Mouse (Mus musculus): Measurements from ENCODE around the gene Nbea. TPM values are rescaled to one million over a fixed set of nuclear protein-coding genes. Genes with fewer than 3 reads are reported as not detected.

Gene Nbea
- polyA plus RNA-seq, 1 experiment from 2014 or later = 6.4 TPM

GRCm38 (mm10) chr3:55788621-55789201 lies 394.8 kb downstream of the Nbea start:
- 44% methylated on average over 5 of the region's 5 CpGs for WGBS
- H3K9ac ChIP-seq (replicated peaks; ENCODE audit: low read length) = no peak overlapping the region
- ATAC-seq (ENCODE audit: low FRiP score, low TSS enrichment) = no peak
- 0 out of 2 replicates have a peak, but pooled peaks cover 8% of the 10 kb centered on the region for H3K4me1 ChIP-seq (ENCODE audit: insufficient read depth, low read length)
- no peak overlapping the region for H3K4me2 ChIP-seq (replicated peaks; ENCODE audit: low read depth, low read length)
- H3K4me3 ChIP-seq (ENCODE audit: low read length) = no peak overlapping the region
- H3K27ac ChIP-seq (ENCODE audit: low read length) = no peak overlapping the region
- H3K9me3 ChIP-seq (ENCODE audit: low read length) = no peaks in the 10 kb centered on the region
- peaks cover 31% of the 10 kb centered on the region for H3K27me3 ChIP-seq (ENCODE audit: insufficient read depth, low read length)
- H3K36me3 ChIP-seq (ENCODE audit: insufficient read depth, low read length) = no peaks in the 10 kb centered on the region

GRCm38 (mm10) chr3:55788214-55788586 lies 395.3 kb downstream of the Nbea start:
- no peak for ATAC-seq (ENCODE audit: low FRiP score, low TSS enrichment)
- H3K27me3 ChIP-seq (ENCODE audit: insufficient read depth, low read length) = peaks cover 36% of the 10 kb centered on the region
- no peak overlapping the region for H3K27ac ChIP-seq (ENCODE audit: low read length)
- WGBS = 26% methylated on average over 4 of the region's 4 CpGs
- H3K9ac ChIP-seq (replicated peaks; ENCODE audit: low read length) = no peak overlapping the region
- H3K4me1 ChIP-seq (ENCODE audit: insufficient read depth, low read length) = peaks cover 13% of the 10 kb centered on the region; the same call in 1 of the 2 replicates
- no peaks in the 10 kb centered on the region for H3K9me3 ChIP-seq (ENCODE audit: low read length)
- peak overlapping the region; percentile 71 for H3K4me2 ChIP-seq (replicated peaks; ENCODE audit: low read depth, low read length)
- H3K36me3 ChIP-seq (ENCODE audit: insufficient read depth, low read length) = no peaks in the 10 kb centered on the region
- H3K4me3 ChIP-seq (ENCODE audit: low read length) = peak overlapping the region; percentile 52

DNA sequence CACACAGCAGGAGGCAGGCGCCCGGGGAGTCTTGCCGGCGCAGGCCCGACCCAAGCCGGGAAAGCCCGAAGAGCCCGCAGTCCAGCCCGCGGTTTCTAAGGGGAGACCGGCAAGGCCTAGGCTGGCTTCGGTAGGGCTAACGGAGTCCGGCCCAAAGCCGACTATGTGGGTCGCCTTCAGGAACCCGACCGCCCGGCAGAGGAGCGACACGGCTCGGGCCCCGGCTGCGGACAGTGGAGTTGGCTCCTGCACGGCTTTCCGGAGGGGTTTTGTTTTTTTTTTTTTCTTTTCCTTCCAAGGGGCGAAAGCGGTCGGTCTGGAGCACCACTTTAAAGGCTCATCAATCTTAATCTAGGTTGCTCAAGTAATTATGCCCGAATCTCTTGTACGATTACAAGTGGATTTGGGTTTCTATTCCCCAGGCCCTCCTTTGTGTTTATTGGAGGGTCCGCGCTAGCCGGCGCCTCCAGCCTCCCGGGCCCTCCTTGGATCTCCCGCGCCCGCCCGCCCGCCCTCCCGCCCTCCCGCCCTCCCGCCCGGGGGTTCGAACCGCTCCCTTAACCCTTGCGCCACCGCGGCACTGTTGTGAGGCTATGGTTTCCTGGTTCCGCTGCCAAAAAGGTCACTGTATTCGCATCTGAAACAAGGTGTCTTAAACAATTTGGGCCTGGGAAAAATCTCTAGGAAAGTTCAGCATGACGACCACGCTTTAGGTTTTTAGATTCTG lies 395.9 kb downstream of the Nbea start:
- H3K9me3 ChIP-seq (ENCODE audit: low read length) = no peaks in the 10 kb centered on the region
- H3K27me3 ChIP-seq (ENCODE audit: insufficient read depth, low read length) = peaks cover 41% of the 10 kb centered on the region
- no peaks in the 10 kb centered on the region for H3K36me3 ChIP-seq (ENCODE audit: insufficient read depth, low read length)
- WGBS = 2% methylated on average over 54 of the region's 54 CpGs
- peak overlapping the region; percentile 71 for H3K4me2 ChIP-seq (replicated peaks; ENCODE audit: low read depth, low read length)
- H3K4me1 ChIP-seq (ENCODE audit: insufficient read depth, low read length) = peaks cover 19% of the 10 kb centered on the region; the same call in 1 of the 2 replicates
- ATAC-seq (ENCODE audit: low FRiP score, low TSS enrichment) = peak; percentile 75; the same call in 1 of the 2 replicates
- peak overlapping the region; percentile 62 for H3K9ac ChIP-seq (replicated peaks; ENCODE audit: low read length)
- peak overlapping the region; percentile 52 for H3K4me3 ChIP-seq (ENCODE audit: low read length)
- H3K27ac ChIP-seq (ENCODE audit: low read length) = no peak overlapping the region

DNA sequence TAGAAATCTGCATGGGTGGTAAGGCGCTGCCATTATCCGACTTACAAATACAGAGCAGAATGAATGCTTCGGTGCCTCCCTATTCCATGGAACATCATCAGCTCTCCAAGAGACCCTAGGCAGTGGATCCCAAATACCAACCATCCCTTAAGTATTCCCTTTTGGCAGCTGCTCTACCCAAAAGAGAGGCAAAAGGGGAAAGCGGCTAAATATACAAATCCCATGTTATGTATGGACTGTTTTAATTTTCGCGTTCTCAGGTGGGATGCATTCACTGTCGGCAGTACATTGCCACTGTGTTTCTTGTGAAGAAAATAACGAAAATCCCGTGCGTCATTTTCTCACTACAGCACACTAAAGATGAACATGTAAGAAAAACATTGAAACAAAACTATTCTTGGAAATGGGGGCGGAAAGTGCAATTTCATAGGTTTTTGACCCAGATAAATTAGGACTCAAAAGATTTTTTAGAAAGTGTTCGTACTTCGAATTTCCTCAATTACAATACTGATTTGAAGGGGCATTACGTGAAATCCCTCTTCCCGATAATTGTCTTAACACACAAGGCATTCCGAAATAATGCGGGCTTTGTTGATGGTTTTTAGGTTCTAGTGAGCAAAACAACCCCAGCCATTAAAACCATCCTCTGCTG lies 396.5 kb downstream of the Nbea start:
- H3K27ac ChIP-seq (ENCODE audit: low read length) = no peak overlapping the region
- H3K9ac ChIP-seq (replicated peaks; ENCODE audit: low read length) = peak overlapping the region; percentile 62
- WGBS = 22% methylated on average over 17 of the region's 17 CpGs
- H3K4me3 ChIP-seq (ENCODE audit: low read length) = peak overlapping the region; percentile 52
- no peaks in the 10 kb centered on the region for H3K9me3 ChIP-seq (ENCODE audit: low read length)
- no peak for ATAC-seq (ENCODE audit: low FRiP score, low TSS enrichment)
- H3K36me3 ChIP-seq (ENCODE audit: insufficient read depth, low read length) = no peaks in the 10 kb centered on the region
- peaks cover 46% of the 10 kb centered on the region for H3K27me3 ChIP-seq (ENCODE audit: insufficient read depth, low read length)
- peak overlapping the region; percentile 71 for H3K4me2 ChIP-seq (replicated peaks; ENCODE audit: low read depth, low read length)
- H3K4me1 ChIP-seq (ENCODE audit: insufficient read depth, low read length) = peaks cover 25% of the 10 kb centered on the region

GRCm38 (mm10) chr3:55785981-55786725 lies 397.3 kb downstream of the Nbea start:
- 38% methylated on average over 3 of the region's 3 CpGs for WGBS
- peaks cover 25% of the 10 kb centered on the region for H3K4me1 ChIP-seq (ENCODE audit: insufficient read depth, low read length)
- H3K9ac ChIP-seq (replicated peaks; ENCODE audit: low read length) = no peak overlapping the region
- peaks cover 54% of the 10 kb centered on the region for H3K27me3 ChIP-seq (ENCODE audit: insufficient read depth, low read length)
- no peak overlapping the region for H3K4me3 ChIP-seq (ENCODE audit: low read length)
- H3K9me3 ChIP-seq (ENCODE audit: low read length) = no peaks in the 10 kb centered on the region
- no peaks in the 10 kb centered on the region for H3K36me3 ChIP-seq (ENCODE audit: insufficient read depth, low read length)
- no peak for ATAC-seq (ENCODE audit: low FRiP score, low TSS enrichment)
- no peak overlapping the region for H3K27ac ChIP-seq (ENCODE audit: low read length)
- H3K4me2 ChIP-seq (replicated peaks; ENCODE audit: low read depth, low read length) = no peak overlapping the region

- Histone ChIP-seq H3K9me3 (ENCODE audit: low read length) (no peaks in the 10 kb centered on the region), H3K27me3 (ENCODE audit: insufficient read depth, low read length) (peaks cover 61% of the 10 kb centered on the region), H3K9ac (replicated peaks; ENCODE audit: low read length) (no peak overlapping the region), H3K4me2 (replicated peaks; ENCODE audit: low read depth, low read length) (no peak overlapping the region), H3K27ac (ENCODE audit: low read length) (no peak overlapping the region), H3K4me1 (ENCODE audit: insufficient read depth, low read length) (peaks cover 30% of the 10 kb centered on the region), H3K36me3 (ENCODE audit: insufficient read depth, low read length) (no peaks in the 10 kb centered on the region), H3K4me3 (ENCODE audit: low read length) (no peak overlapping the region)
- no peak for ATAC-seq (ENCODE audit: low FRiP score, low TSS enrichment)
- WGBS = 70% methylated on average over 4 of the region's 4 CpGs
Observed at GRCm38 (mm10) chr3:55785266-55785980, 398.1 kb downstream of the Nbea start.

GRCm38 (mm10) chr3:55784101-55784500 lies 399.4 kb downstream of the Nbea start:
- ATAC-seq (ENCODE audit: low FRiP score, low TSS enrichment) = no peak
- no peaks in the 10 kb centered on the region for H3K36me3 ChIP-seq (ENCODE audit: insufficient read depth, low read length)
- peaks cover 33% of the 10 kb centered on the region for H3K4me1 ChIP-seq (ENCODE audit: insufficient read depth, low read length)
- H3K4me2 ChIP-seq (replicated peaks; ENCODE audit: low read depth, low read length) = peak overlapping the region; percentile 53
- peaks cover 70% of the 10 kb centered on the region for H3K27me3 ChIP-seq (ENCODE audit: insufficient read depth, low read length)
- H3K9ac ChIP-seq (replicated peaks; ENCODE audit: low read length) = no peak overlapping the region
- 22% methylated on average over 7 of the region's 7 CpGs for WGBS
- H3K9me3 ChIP-seq (ENCODE audit: low read length) = no peaks in the 10 kb centered on the region
- peak overlapping the region; percentile 35 for H3K4me3 ChIP-seq (ENCODE audit: low read length)
- no peak overlapping the region for H3K27ac ChIP-seq (ENCODE audit: low read length)

- Histone ChIP-seq H3K27me3 (ENCODE audit: insufficient read depth, low read length) (peaks cover 68% of the 10 kb centered on the region), H3K27ac (ENCODE audit: low read length) (no peak overlapping the region), H3K4me3 (ENCODE audit: low read length) (peak overlapping the region; percentile 35), H3K36me3 (ENCODE audit: insufficient read depth, low read length) (no peaks in the 10 kb centered on the region), H3K4me2 (replicated peaks; ENCODE audit: low read depth, low read length) (peak overlapping the region; percentile 53), H3K9me3 (ENCODE audit: low read length) (no peaks in the 10 kb centered on the region), H3K9ac (replicated peaks; ENCODE audit: low read length) (no peak overlapping the region), H3K4me1 (ENCODE audit: insufficient read depth, low read length) (peaks cover 33% of the 10 kb centered on the region)
- ATAC-seq (ENCODE audit: low FRiP score, low TSS enrichment) = 0 out of 2 replicates have a peak, but pooled peaks have one; percentile 24
- WGBS = 11% methylated on average over 45 of the region's 45 CpGs
Observed at GRCm38 (mm10) chr3:55783171-55784081, 400.1 kb downstream of the Nbea start.

All from kidney, embryonic 16.5 days (tissue).